In the genomic region with DNA sequence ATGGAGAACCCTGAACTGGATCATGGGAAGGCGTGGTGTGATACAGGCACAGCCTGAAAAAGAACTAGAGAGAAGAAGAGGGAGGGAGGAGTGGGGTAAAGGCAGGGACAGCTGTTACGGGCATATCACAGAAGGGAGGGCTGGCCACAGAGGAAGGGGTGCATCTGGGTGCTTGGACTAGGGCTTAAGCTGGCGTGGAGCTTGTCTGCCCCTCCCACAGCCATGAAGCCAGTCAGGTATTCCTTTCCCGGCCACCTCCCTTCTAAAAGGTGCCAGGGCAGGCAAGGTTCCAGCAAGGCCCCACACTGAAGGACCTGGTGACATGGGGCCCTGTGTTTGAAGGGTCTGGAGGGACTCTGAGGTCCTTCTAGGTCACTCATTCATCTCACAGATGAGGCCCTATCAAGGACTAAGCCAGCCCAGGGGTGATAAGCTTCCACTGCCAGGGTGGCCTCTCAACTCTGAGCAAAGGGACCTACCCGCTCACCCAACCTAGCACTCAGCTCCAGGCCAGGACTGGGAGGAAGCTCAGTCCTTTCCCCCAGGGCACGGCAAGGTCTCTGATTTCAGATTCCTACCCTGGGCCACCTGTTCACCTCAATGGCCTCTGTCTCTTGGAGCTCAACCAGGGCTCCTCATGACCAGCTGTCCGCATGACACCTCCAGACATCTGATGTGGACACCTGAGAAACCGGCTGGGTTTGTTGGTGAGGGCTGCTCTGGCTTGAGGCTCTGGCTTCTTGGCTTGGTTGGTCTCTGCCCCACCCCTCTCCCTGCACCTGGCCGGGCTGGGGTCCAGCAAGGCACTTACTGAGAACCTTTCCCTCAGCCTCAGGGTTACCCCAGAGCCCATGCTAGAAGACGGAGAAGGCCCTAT, we compare ENCODE assay signal across 12 mouse cellular contexts. TPM values are rescaled to one million over a fixed set of nuclear protein-coding genes. Genes with fewer than 3 reads are reported as not detected.
DNase-seq lines count a peak whose midpoint lies in the region; ATAC-seq and TF ChIP-seq lines count a peak whose summit lies in the region.
"Had no signal": no experiment of that assay in that cellular context is flagged by ENCODE, and none has a peak within 500 bp of the region (broad histone marks: within the 10 kb centered on the region; RNA-seq: fewer than 3 reads in every experiment).

No protein-coding gene starts in this region.

- no peaks in the 10 kb centered on the region for H3K36me3 ChIP-seq in heart, embryonic 10.5 days
- H3K36me3 ChIP-seq in embryonic facial prominence, embryonic 10.5 days (replicated peaks) = no peaks in the 10 kb centered on the region
- no peaks in the 10 kb centered on the region for H3K36me3 ChIP-seq in heart, postnatal 0 days (replicated peaks; ENCODE audit: control insufficient read depth, insufficient read depth, low read length)
- no peaks in the 10 kb centered on the region for H3K36me3 ChIP-seq in kidney, embryonic 16.5 days (ENCODE audit: insufficient read depth, low read length)
- H3K36me3 ChIP-seq: intestine, embryonic 15.5 days; limb, embryonic 13.5 days had no signal

- H3K9me3 ChIP-seq in heart, embryonic 10.5 days = no peaks in the 10 kb centered on the region
- H3K9me3 ChIP-seq in embryonic facial prominence, embryonic 10.5 days = no peaks in the 10 kb centered on the region
- no peaks in the 10 kb centered on the region for H3K9me3 ChIP-seq in heart, postnatal 0 days (replicated peaks; ENCODE audit: control insufficient read depth, low read length)
- H3K9me3 ChIP-seq in kidney, embryonic 16.5 days (ENCODE audit: low read length) = no peaks in the 10 kb centered on the region
- H3K9me3 ChIP-seq: intestine, embryonic 15.5 days; limb, embryonic 13.5 days had no signal

- intact Hi-C loops in heart, postnatal 25 days (cut with DNase I) = no loop called here

- H3K4me1 ChIP-seq in heart, embryonic 10.5 days = peaks cover 49% of the 10 kb centered on the region
- H3K4me1 ChIP-seq in embryonic facial prominence, embryonic 10.5 days = peaks cover 39% of the 10 kb centered on the region
- peaks cover 23% of the 10 kb centered on the region for H3K4me1 ChIP-seq in heart, postnatal 0 days (ENCODE audit: control insufficient read depth, insufficient read depth)
- H3K4me1 ChIP-seq in kidney, embryonic 16.5 days (ENCODE audit: insufficient read depth, low read length) = peaks cover 24% of the 10 kb centered on the region

- no peaks in the 10 kb centered on the region for H3K27me3 ChIP-seq in heart, embryonic 10.5 days (ENCODE audit: insufficient read depth, poor library complexity, severe bottlenecking)
- H3K27me3 ChIP-seq in embryonic facial prominence, embryonic 10.5 days (replicated peaks; ENCODE audit: low read depth, poor library complexity, severe bottlenecking) = no peaks in the 10 kb centered on the region
- H3K27me3 ChIP-seq in heart, postnatal 0 days (ENCODE audit: control insufficient read depth, insufficient read depth, low read length) = no peaks in the 10 kb centered on the region
- H3K27me3 ChIP-seq in kidney, embryonic 16.5 days (ENCODE audit: insufficient read depth, low read length) = no peaks in the 10 kb centered on the region
- H3K27me3 ChIP-seq: intestine, embryonic 15.5 days; limb, embryonic 13.5 days had no signal

- TF ChIP-seq CTCF in heart, postnatal 0 days (IDR thresholded peaks at IDR 0.05; ENCODE audit: low read depth) = no peak

- TF ChIP-seq EP300 in heart, postnatal 0 days (IDR thresholded peaks at IDR 0.05; ENCODE audit: low read depth) = no peak

- peak; percentile 56 for ATAC-seq in heart, postnatal 0 days (ENCODE audit: insufficient read depth, low read depth)
- no peak for ATAC-seq in kidney, embryonic 16.5 days (ENCODE audit: low FRiP score, low TSS enrichment)
- ATAC-seq: CD4-positive, CD25-positive, alpha-beta regulatory T cell, adult 4 months; intestine, embryonic 15.5 days had no signal

- no peak for DNase-seq in heart, embryonic 10.5 days (ENCODE audit: low spot score)
- DNase-seq in heart, postnatal 25 days (ENCODE audit: low spot score) = no peak
- peak; percentile 82 for DNase-seq in cerebellum, adult 11-12 months
- DNase-seq in embryonic facial prominence, embryonic 10.5 days (ENCODE audit: low spot score) = no peak
- DNase-seq in heart, postnatal 0 days (ENCODE audit: low spot score) = no peak
- DNase-seq in right cerebral cortex, postnatal 10 days (ENCODE audit: low spot score in 2 of 2) = no peak
- no peak for DNase-seq in ovary, postnatal 36 days (ENCODE audit: low spot score)

- H3K4me3 ChIP-seq in heart, embryonic 10.5 days = peak overlapping the region; percentile 5; the same call in 1 of the 2 replicates
- no peak overlapping the region for H3K4me3 ChIP-seq in embryonic facial prominence, embryonic 10.5 days
- no peak overlapping the region for H3K4me3 ChIP-seq in heart, postnatal 0 days (ENCODE audit: low read depth, low read length)
- no peak overlapping the region for H3K4me3 ChIP-seq in kidney, embryonic 16.5 days (ENCODE audit: low read length)
- H3K4me3 ChIP-seq: intestine, embryonic 15.5 days; limb, embryonic 13.5 days had no signal

- 64% methylated on average over 10 of the region's 10 CpGs for WGBS in heart, embryonic 10.5 days
- 81% methylated on average over 10 of the region's 10 CpGs for WGBS in embryonic facial prominence, embryonic 10.5 days
- WGBS in heart, postnatal 0 days = 57% methylated on average over 10 of the region's 10 CpGs
- 73% methylated on average over 10 of the region's 10 CpGs for WGBS in kidney, embryonic 16.5 days

- peak overlapping the region; percentile 73 for H3K27ac ChIP-seq in heart, embryonic 10.5 days
- H3K27ac ChIP-seq in embryonic facial prominence, embryonic 10.5 days (replicated peaks) = peak overlapping the region; percentile 37; the same call in 1 of the 2 replicates
- H3K27ac ChIP-seq in heart, postnatal 0 days (ENCODE audit: low read depth) = peak overlapping the region; percentile 61
- H3K27ac ChIP-seq in kidney, embryonic 16.5 days (ENCODE audit: low read length) = no peak overlapping the region
- H3K27ac ChIP-seq: intestine, embryonic 15.5 days; limb, embryonic 13.5 days; macrophage had no signal

- H3K9ac ChIP-seq in heart, postnatal 0 days (replicated peaks; ENCODE audit: low read depth, low read length) = no peak overlapping the region
- no peak overlapping the region for H3K9ac ChIP-seq in kidney, embryonic 16.5 days (replicated peaks; ENCODE audit: low read length)
- H3K9ac ChIP-seq: intestine, embryonic 15.5 days; limb, embryonic 13.5 days had no signal

- no peak overlapping the region for H3K4me2 ChIP-seq in heart, postnatal 0 days (ENCODE audit: low read depth, low read length)
- H3K4me2 ChIP-seq in kidney, embryonic 16.5 days (replicated peaks; ENCODE audit: low read depth, low read length) = no peak overlapping the region
- H3K4me2 ChIP-seq: intestine, embryonic 15.5 days; limb, embryonic 13.5 days had no signal

RNA-seq across cellular contexts. Expression of a gene that starts 45.1 kb away (rescaled TPM):
- polyA plus RNA-seq in heart, embryonic 10.5 days (2016; fragmentation: Nextera tagmentation; extraction: Ambion mirVana) = 8.0 and 9.0 TPM in 2 replicates
- total RNA-seq in heart, postnatal 25 days (2021) = 10 to 100 TPM; 21.0 to 22.2 TPM
- polyA plus RNA-seq in embryonic facial prominence, embryonic 10.5 days (2016; fragmentation: Nextera tagmentation; extraction: Ambion mirVana) = 9.5 and 9.7 TPM in 2 replicates
- total RNA-seq in heart, postnatal 0 days (2014; rRNA removed; ENCODE audit: low replicate concordance) = 18.2 and 30.5 TPM in 2 replicates
- 6.8 and 7.2 TPM in 2 replicates for polyA plus RNA-seq in heart, postnatal 0 days (2015; fragmentation: Nextera tagmentation; extraction: Ambion mirVana)
- 9.5 and 9.7 TPM in 2 replicates for polyA plus RNA-seq in kidney, embryonic 16.5 days (2015; fragmentation: Nextera tagmentation; extraction: Ambion mirVana)
